Mouse (Mus musculus) stomach, embryonic 14.5 days (tissue): ENCODE measurements around the gene Retreg1. TPM values are rescaled to one million over a fixed set of nuclear protein-coding genes. Genes with fewer than 3 reads are reported as not detected.

ENCODE experiments used
- ATAC-seq: fragments of 200-750 bp; cut with Nextera tagmentation; 2 replicates; pipeline ENCODE4 v1.8.0; 2017; ENCODE audit warnings: low read depth, moderate TSS enrichment; ENCODE audit not compliant: insufficient number of reproducible peaks, insufficient read depth, low FRiP score
- H3K27ac ChIP-seq: fragments of 300-500 bp; sonication (generic); 2 replicates; pipeline ENCODE4 v1.5.1; 2014; ENCODE audit warnings: mild to moderate bottlenecking, low read length, moderate library complexity, mixed read lengths
- H3K27me3 ChIP-seq: fragments of 300-500 bp; sonication (generic); 2 replicates; pipeline ENCODE4 v1.6.1; 2014; ENCODE audit warnings: low read length, control low read depth, mixed read lengths; ENCODE audit not compliant: control insufficient read depth, insufficient read depth
- H3K36me3 ChIP-seq: fragments of 300-500 bp; sonication (generic); 2 replicates; pipeline ENCODE4 v1.6.1; 2014; ENCODE audit warnings: mild to moderate bottlenecking, control low read depth, low read length, moderate library complexity, mixed read lengths; ENCODE audit not compliant: control insufficient read depth, insufficient read depth
- H3K4me1 ChIP-seq: fragments of 300-500 bp; sonication (generic); 2 replicates; pipeline ENCODE4 v1.6.1; 2014; ENCODE audit warnings: low read length, control low read depth, mixed read lengths; ENCODE audit not compliant: control insufficient read depth, insufficient read depth
- H3K4me2 ChIP-seq: fragments of 300-500 bp; sonication (generic); replicated peaks from 2 replicates; pipeline ENCODE4 v1.6.1; 2014; ENCODE audit warnings: low read depth, low read length, control low read depth
- H3K4me3 ChIP-seq: fragments of 300-500 bp; sonication (generic); 2 replicates; pipeline ENCODE4 v1.5.1; 2014; ENCODE audit warnings: low read depth, low read length, control low read depth
- H3K9ac ChIP-seq: fragments of 300-500 bp; sonication (generic); replicated peaks from 2 replicates; pipeline ENCODE4 v1.6.1; 2014; ENCODE audit warnings: low read depth, mild to moderate bottlenecking, control low read depth, low read length, moderate library complexity, mixed read lengths
- H3K9me3 ChIP-seq: fragments of 300-500 bp; sonication (generic); 2 replicates; pipeline ENCODE4 v1.6.1; 2016; ENCODE audit warnings: low read depth, low read length, control low read depth; ENCODE audit not compliant: control insufficient read depth
- WGBS: fragments of 180-500 bp; shearing (Covaris S2); extraction: QIAGEN DNeasy Blood & Tissue Kit; methylation state at CpG from one replicate; pipeline ENCODE4 v1.1.7; 2014; 5-methylcytosine and 5-hydroxymethylcytosine counted together
- microRNA-seq: library from miRNA; unstranded; fragments of <30 nt; microRNA quantifications from one replicate; pipeline ENCODE4, GENCODE M21; 2016
- polyA plus RNA-seq: library from polyadenylated mRNA; unstranded; fragments of >200 nt; fragmentation: Nextera tagmentation; extraction: Ambion mirVana; gene quantifications from 2 replicates; pipeline ENCODE4 v1.2.1, GENCODE M21; 2014

Retreg1 gene
- polyA plus RNA-seq, 1 experiment from 2014 or later = 16.9 TPM

- Histone ChIP-seq H3K9me3 (no peaks in the 10 kb centered on the region), H3K27me3 (no peaks in the 10 kb centered on the region), H3K27ac (no peak overlapping the region), H3K36me3 (no peaks in the 10 kb centered on the region), H3K4me2 (no peak overlapping the region), H3K9ac (no peak overlapping the region), H3K4me3 (no peak overlapping the region), H3K4me1 (no peaks in the 10 kb centered on the region)
- ATAC-seq = no peak
- WGBS = 78% methylated on average over 3 of the region's 3 CpGs
These were observed 165.6 kb downstream of the Retreg1 start for GRCm38 (mm10) chr15:26008621-26009020.

GRCm38 (mm10) chr15:26012891-26013290 is 169.9 kb downstream of the Retreg1 start:
- ATAC-seq = no peak
- Histone ChIP-seq H3K4me1 (no peaks in the 10 kb centered on the region), H3K4me2 (no peak overlapping the region), H3K27ac (no peak overlapping the region), H3K4me3 (no peak overlapping the region), H3K36me3 (no peaks in the 10 kb centered on the region), H3K9me3 (no peaks in the 10 kb centered on the region), H3K27me3 (no peaks in the 10 kb centered on the region), H3K9ac (no peak overlapping the region)
- WGBS = 64% methylated on average over 4 of the region's 4 CpGs

- no peaks in the 10 kb centered on the region for H3K9me3 ChIP-seq
- no peak overlapping the region for H3K9ac ChIP-seq
- WGBS = 25% methylated on average over 14 of the region's 14 CpGs
- no peak overlapping the region for H3K4me3 ChIP-seq
- H3K36me3 ChIP-seq = no peaks in the 10 kb centered on the region
- ATAC-seq = no peak; the same call in 1 of the 2 replicates
- no peaks in the 10 kb centered on the region for H3K4me1 ChIP-seq
- no peak overlapping the region for H3K4me2 ChIP-seq
- H3K27me3 ChIP-seq = no peaks in the 10 kb centered on the region
- no peak overlapping the region for H3K27ac ChIP-seq
These were observed 173.1 kb downstream of the Retreg1 start for GRCm38 (mm10) chr15:26015979-26016665.

DNA sequence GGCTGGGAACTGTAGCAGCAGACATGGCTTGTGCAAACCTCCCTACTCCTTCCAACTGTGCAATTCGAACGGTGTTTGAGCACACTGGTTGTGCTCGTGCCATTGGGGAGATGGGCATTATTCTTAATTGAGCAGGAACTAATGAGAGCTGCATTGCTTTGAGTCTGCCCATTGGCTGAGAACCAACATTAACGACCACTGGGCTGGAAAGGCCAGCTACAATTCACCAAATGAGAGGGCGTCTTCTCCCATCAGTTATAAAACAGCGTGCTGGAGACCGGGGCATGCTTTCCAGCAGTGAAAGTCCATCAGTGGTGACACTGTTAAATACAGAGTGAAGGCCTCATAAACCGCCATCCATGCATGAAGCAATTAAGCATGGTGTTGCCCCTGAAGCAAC is 178.7 kb downstream of the Retreg1 start:
- ATAC-seq = no peak
- 85% methylated on average over 8 of the region's 8 CpGs for WGBS

DNA sequence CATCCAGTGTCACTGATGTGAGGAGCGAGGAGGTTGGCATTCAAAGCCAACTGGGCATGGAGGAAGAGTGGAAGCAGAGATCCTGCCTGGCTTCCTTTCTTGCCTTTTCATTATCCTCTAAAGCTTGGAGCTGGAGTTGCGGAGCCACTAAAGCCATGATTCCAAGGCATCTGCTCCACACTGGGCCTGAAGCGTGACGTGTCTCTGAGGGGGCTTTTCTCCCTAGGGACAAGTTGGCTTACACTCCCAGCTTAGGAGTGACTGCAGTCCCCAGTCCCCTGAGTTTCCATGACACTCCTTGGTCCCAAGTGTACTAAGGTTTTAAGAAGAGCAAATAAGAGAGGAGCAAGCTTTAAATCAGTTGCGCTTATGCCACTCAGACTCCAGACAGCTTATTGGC is 179.7 kb downstream of the Retreg1 start:
- Histone ChIP-seq H3K4me3 (no peak overlapping the region), H3K4me2 (no peak overlapping the region), H3K36me3 (no peaks in the 10 kb centered on the region), H3K27ac (no peak overlapping the region), H3K9ac (no peak overlapping the region), H3K9me3 (no peaks in the 10 kb centered on the region), H3K27me3 (no peaks in the 10 kb centered on the region), H3K4me1 (no peaks in the 10 kb centered on the region)
- ATAC-seq = no peak
- 92% methylated on average over 5 of the region's 5 CpGs for WGBS

More for the DNA sequence above, 178.7 kb downstream of the Retreg1 start:
- H3K27me3 ChIP-seq = no peaks in the 10 kb centered on the region
- H3K36me3 ChIP-seq = no peaks in the 10 kb centered on the region
- H3K9me3 ChIP-seq = no peaks in the 10 kb centered on the region
- no peak overlapping the region for H3K9ac ChIP-seq
- no peak overlapping the region for H3K27ac ChIP-seq
- H3K4me1 ChIP-seq = no peaks in the 10 kb centered on the region
- no peak overlapping the region for H3K4me3 ChIP-seq
- H3K4me2 ChIP-seq = no peak overlapping the region

Small RNAs within 50 kb of the gene (microRNA-seq; reads per million reads assigned to microRNA genes)
- gene Mir7212 = not detected

Other genes with a start within 250 kb of the Retreg1 start
- gene Myo10, start 220.7 kb upstream of the Retreg1 start, polyA plus RNA-seq = 46.1 and 48.0 TPM in 2 replicates
- gene Zfp622, start 141.2 kb downstream of the Retreg1 start, polyA plus RNA-seq = 26.7 and 32.9 TPM in 2 replicates